Mouse (Mus musculus) hindbrain, embryonic 15.5 days (tissue): ENCODE results near the gene Gm20388. TPM values are rescaled to one million over a fixed set of nuclear protein-coding genes. Genes with fewer than 3 reads are reported as not detected.

Experiments
- ATAC-seq: fragments of 200-750 bp; cut with Nextera tagmentation; 2 replicates; pipeline ENCODE4 v1.8.0; 2017; ENCODE audit warnings: low read depth, moderate number of reproducible peaks, moderate TSS enrichment; ENCODE audit not compliant: low FRiP score
- H3K27ac ChIP-seq: fragments of 300-500 bp; sonication (generic); replicated peaks from 2 replicates; pipeline ENCODE4 v1.5.1; 2015; ENCODE audit warnings: mild to moderate bottlenecking, inconsistent platforms
- H3K27me3 ChIP-seq: fragments of 300-500 bp; sonication (generic); 2 replicates; pipeline ENCODE4 v1.6.1; 2015; ENCODE audit warnings: control low read depth, inconsistent platforms
- H3K36me3 ChIP-seq: fragments of 300-500 bp; sonication (generic); 2 replicates; pipeline ENCODE4 v1.6.1; 2015; ENCODE audit warnings: control low read depth, inconsistent platforms
- H3K4me1 ChIP-seq: fragments of 300-500 bp; sonication (generic); replicated peaks from 2 replicates; pipeline ENCODE4 v1.6.1; 2015; ENCODE audit warnings: control low read depth, inconsistent platforms
- H3K4me2 ChIP-seq: fragments of 300-500 bp; sonication (generic); 2 replicates; pipeline ENCODE4 v1.6.1; 2015; ENCODE audit warnings: moderate library complexity, mild to moderate bottlenecking, inconsistent platforms
- H3K4me3 ChIP-seq: fragments of 300-500 bp; sonication (generic); 2 replicates; pipeline ENCODE4 v1.5.1; 2015; ENCODE audit warnings: mild to moderate bottlenecking, inconsistent platforms
- H3K9ac ChIP-seq: fragments of 300-500 bp; sonication (generic); 2 replicates; pipeline ENCODE4 v1.6.1; 2015; ENCODE audit warnings: inconsistent platforms
- H3K9me3 ChIP-seq: fragments of 300-500 bp; sonication (generic); 2 replicates; pipeline ENCODE4 v1.6.1; 2016; ENCODE audit warnings: control low read depth, inconsistent platforms
- whole genome bisulfite sequencing: fragments of 180-500 bp; shearing (Covaris S2); methylation state at CpG from one replicate; pipeline ENCODE4 v1.1.7; 2015; 5-methylcytosine and 5-hydroxymethylcytosine counted together
- polyA plus RNA-seq: library from polyadenylated mRNA; unstranded; fragments of >200 nt; fragmentation: Nextera tagmentation; extraction: Ambion mirVana; gene quantifications from 2 replicates; pipeline ENCODE4 v1.2.1, GENCODE M21; 2015

Gm20388 gene
- polyA plus RNA-seq, 1 experiment from 2014 or later = 5.4 TPM

GRCm38 (mm10) chr8:122475580-122476320 lies 2565.1 kb downstream of the Gm20388 start, which contains the start of the genes Rnf166 and Ctu2:
Gene Rnf166 (minus strand): TSS chr8:122476064.
Gene Ctu2 (plus strand): TSS chr8:122476143.
- H3K36me3 ChIP-seq = peaks cover 35% of the 10 kb centered on the region
- no peaks in the 10 kb centered on the region for H3K9me3 ChIP-seq
- peak within 1 kb of the TSS; percentile 89 for H3K27ac ChIP-seq
- WGBS = under 1% methylated on average over 79 of the region's 103 CpGs
- H3K9ac ChIP-seq = peak within 1 kb of the TSS; percentile 94
- H3K4me2 ChIP-seq = peak within 1 kb of the TSS; percentile 97
- H3K4me1 ChIP-seq = peaks cover 28% of the 10 kb centered on the region
- ATAC-seq = peak; percentile 94
- H3K4me3 ChIP-seq = peak within 1 kb of the TSS; percentile 80
- H3K27me3 ChIP-seq = no peaks in the 10 kb centered on the region

GRCm38 (mm10) chr8:122482448-122482847 lies 2571.8 kb downstream of the Gm20388 start:
- Histone ChIP-seq H3K4me1 (peaks cover under 1% of the 10 kb centered on the region), H3K9me3 (no peaks in the 10 kb centered on the region), H3K27ac (no peak overlapping the region), H3K4me2 (no peak overlapping the region), H3K4me3 (no peak overlapping the region), H3K9ac (no peak overlapping the region), H3K36me3 (peaks cover 63% of the 10 kb centered on the region), H3K27me3 (no peaks in the 10 kb centered on the region)
- ATAC-seq = no peak
- WGBS = 97% methylated on average over 8 of the region's 8 CpGs

DNA sequence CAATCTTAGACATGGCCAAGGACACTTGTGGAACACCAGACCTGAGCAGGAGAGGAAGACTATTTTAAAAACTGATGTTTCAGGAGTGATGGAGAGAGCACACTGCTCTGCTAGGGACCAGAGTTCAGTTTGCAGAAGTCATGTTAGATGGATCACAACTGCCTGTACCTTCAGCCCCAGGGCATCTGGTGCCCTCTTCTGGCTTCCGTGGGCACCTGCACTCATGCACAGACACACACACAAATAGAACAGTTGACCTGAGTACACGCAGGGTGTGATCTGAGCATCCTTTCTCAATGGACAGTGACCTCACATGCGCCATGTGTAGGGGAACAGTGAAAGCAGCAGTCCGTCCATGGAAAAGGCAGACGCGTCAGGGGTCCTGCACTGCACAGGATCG lies 2573.2 kb downstream of the Gm20388 start:
- 95% methylated on average over 7 of the region's 7 CpGs for WGBS
- H3K9me3 ChIP-seq = no peaks in the 10 kb centered on the region
- no peaks in the 10 kb centered on the region for H3K27me3 ChIP-seq
- no peak overlapping the region for H3K9ac ChIP-seq
- H3K4me2 ChIP-seq = no peak overlapping the region
- no peak overlapping the region for H3K4me3 ChIP-seq
- H3K27ac ChIP-seq = no peak overlapping the region
- no peaks in the 10 kb centered on the region for H3K4me1 ChIP-seq
- ATAC-seq = no peak
- H3K36me3 ChIP-seq = peaks cover 50% of the 10 kb centered on the region

GRCm38 (mm10) chr8:122484831-122485230 lies 2574.2 kb downstream of the Gm20388 start:
- Histone ChIP-seq H3K27ac (no peak overlapping the region), H3K36me3 (peaks cover 41% of the 10 kb centered on the region)
- 90% methylated on average over 12 of the region's 12 CpGs for WGBS

GRCm38 (mm10) chr8:122488387-122488786 lies 2577.7 kb downstream of the Gm20388 start:
- peaks cover 12% of the 10 kb centered on the region for H3K36me3 ChIP-seq
- no peak for ATAC-seq

More at GRCm38 (mm10) chr8:122484831-122485230, 2574.2 kb downstream of the Gm20388 start:
- H3K9me3 ChIP-seq = no peaks in the 10 kb centered on the region
- H3K9ac ChIP-seq = no peak overlapping the region
- no peak overlapping the region for H3K4me3 ChIP-seq
- no peaks in the 10 kb centered on the region for H3K27me3 ChIP-seq
- H3K4me1 ChIP-seq = no peaks in the 10 kb centered on the region
- H3K4me2 ChIP-seq = no peak overlapping the region
- no peak for ATAC-seq

DNA sequence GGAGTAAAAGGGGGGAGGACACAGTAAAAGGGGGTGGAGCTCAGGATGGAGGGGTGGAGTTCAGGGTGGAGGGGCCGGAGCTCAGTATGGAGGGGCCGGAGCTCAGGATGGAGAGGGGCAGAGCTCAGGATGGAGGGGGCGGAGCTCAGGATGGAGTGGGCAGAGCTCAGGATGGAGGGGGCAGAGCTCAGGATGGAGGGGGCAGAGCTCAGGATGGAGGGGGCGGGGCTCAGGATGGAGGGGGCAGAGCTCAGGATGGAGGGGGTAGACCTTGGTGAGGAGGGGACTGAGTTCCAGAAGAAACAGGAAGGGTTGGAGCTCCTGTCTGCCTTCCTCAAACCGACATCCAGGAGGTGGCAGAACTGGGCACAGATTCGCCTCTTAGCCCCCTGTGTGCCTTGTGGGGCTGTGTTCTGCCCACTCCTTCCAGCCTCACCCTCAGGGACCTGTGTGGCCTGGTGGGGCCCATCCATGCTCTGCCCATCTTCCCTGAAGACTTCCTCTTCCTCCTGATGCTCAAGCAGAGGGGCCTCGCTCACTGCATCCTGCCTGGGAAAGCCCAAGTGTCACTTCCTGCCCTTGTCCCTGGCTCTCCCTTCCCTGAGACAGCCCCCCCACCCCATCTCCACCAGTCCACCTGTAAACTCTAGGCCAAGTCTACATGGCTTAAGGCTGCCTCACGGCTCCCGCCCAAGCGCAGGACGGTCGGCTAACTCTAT lies 2586.5 kb downstream of the Gm20388 start:
- H3K27me3 ChIP-seq = no peaks in the 10 kb centered on the region

More at GRCm38 (mm10) chr8:122488387-122488786, 2577.7 kb downstream of the Gm20388 start:
- Histone ChIP-seq H3K4me1 (no peaks in the 10 kb centered on the region), H3K27me3 (no peaks in the 10 kb centered on the region), H3K4me3 (no peak overlapping the region), H3K9ac (no peak overlapping the region), H3K27ac (no peak overlapping the region), H3K9me3 (no peaks in the 10 kb centered on the region), H3K4me2 (no peak overlapping the region)
- 84% methylated on average over 9 of the region's 9 CpGs for WGBS

GRCm38 (mm10) chr8:122497912-122498311 lies 2587.3 kb downstream of the Gm20388 start:
- Histone ChIP-seq H3K9me3 (no peaks in the 10 kb centered on the region), H3K27ac (no peak overlapping the region), H3K36me3 (no peaks in the 10 kb centered on the region), H3K4me1 (no peaks in the 10 kb centered on the region), H3K27me3 (no peaks in the 10 kb centered on the region), H3K4me2 (no peak overlapping the region), H3K9ac (no peak overlapping the region), H3K4me3 (no peak overlapping the region)
- ATAC-seq = no peak
- 67% methylated on average over 17 of the region's 17 CpGs for WGBS

More for the DNA sequence above, 2586.5 kb downstream of the Gm20388 start:
- H3K4me3 ChIP-seq = no peak overlapping the region
- H3K9me3 ChIP-seq = no peaks in the 10 kb centered on the region
- H3K36me3 ChIP-seq = no peaks in the 10 kb centered on the region
- H3K9ac ChIP-seq = no peak overlapping the region
- WGBS = 83% methylated on average over 12 of the region's 12 CpGs
- H3K27ac ChIP-seq = no peak overlapping the region
- no peaks in the 10 kb centered on the region for H3K4me1 ChIP-seq
- H3K4me2 ChIP-seq = no peak overlapping the region
- ATAC-seq = no peak

- no peak for ATAC-seq
- H3K27me3 ChIP-seq = no peaks in the 10 kb centered on the region
- no peak overlapping the region for H3K27ac ChIP-seq
- H3K4me3 ChIP-seq = no peak overlapping the region
- no peaks in the 10 kb centered on the region for H3K36me3 ChIP-seq
- H3K9me3 ChIP-seq = no peaks in the 10 kb centered on the region
- no peaks in the 10 kb centered on the region for H3K4me1 ChIP-seq
- H3K9ac ChIP-seq = no peak overlapping the region
- no peak overlapping the region for H3K4me2 ChIP-seq
- WGBS = 40% methylated on average over 10 of the region's 10 CpGs
Observed at GRCm38 (mm10) chr8:122500856-122501255, 2590.2 kb downstream of the Gm20388 start.

GRCm38 (mm10) chr8:122511552-122511951 lies 2600.9 kb downstream of the Gm20388 start:
- ATAC-seq = no peak
- H3K9me3 ChIP-seq = no peaks in the 10 kb centered on the region
- no peak overlapping the region for H3K27ac ChIP-seq
- H3K9ac ChIP-seq = no peak overlapping the region
- WGBS = 79% methylated on average over 16 of the region's 16 CpGs
- no peak overlapping the region for H3K4me2 ChIP-seq
- H3K36me3 ChIP-seq = no peaks in the 10 kb centered on the region
- H3K4me3 ChIP-seq = no peak overlapping the region
- H3K4me1 ChIP-seq = no peaks in the 10 kb centered on the region
- H3K27me3 ChIP-seq = no peaks in the 10 kb centered on the region

DNA sequence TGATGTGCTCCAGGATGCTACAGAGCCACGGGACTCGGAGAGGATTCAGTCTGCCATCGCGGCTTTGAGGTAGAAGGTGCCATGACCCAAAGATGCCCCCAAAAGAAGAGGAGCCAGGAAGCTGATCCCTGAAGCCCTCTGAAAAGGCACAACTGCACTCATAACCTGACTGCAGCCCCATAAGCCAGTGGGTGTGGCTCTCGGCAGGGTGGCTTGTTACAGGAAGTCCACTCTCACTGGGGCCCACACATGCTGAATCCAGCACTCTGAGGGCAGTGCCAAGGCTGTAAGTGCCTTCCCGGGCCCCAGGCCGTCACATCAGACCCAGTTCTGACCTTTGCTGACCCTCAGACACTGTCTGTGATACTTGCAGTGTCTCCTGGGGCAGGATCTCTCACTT lies 2601.8 kb downstream of the Gm20388 start:
- Histone ChIP-seq H3K4me1 (no peaks in the 10 kb centered on the region; the same call in 1 of the 2 replicates), H3K36me3 (no peaks in the 10 kb centered on the region), H3K4me2 (no peak overlapping the region), H3K27ac (no peak overlapping the region), H3K9me3 (no peaks in the 10 kb centered on the region), H3K4me3 (no peak overlapping the region), H3K27me3 (no peaks in the 10 kb centered on the region), H3K9ac (no peak overlapping the region)
- no peak for ATAC-seq
- whole genome bisulfite sequencing = 83% methylated on average over 7 of the region's 7 CpGs

- no peak for ATAC-seq
- no peak overlapping the region for H3K4me2 ChIP-seq
- H3K27me3 ChIP-seq = no peaks in the 10 kb centered on the region
- no peak overlapping the region for H3K27ac ChIP-seq
- H3K36me3 ChIP-seq = no peaks in the 10 kb centered on the region
- 91% methylated on average over 14 of the region's 14 CpGs for WGBS
- H3K9ac ChIP-seq = no peak overlapping the region
- H3K9me3 ChIP-seq = no peaks in the 10 kb centered on the region
- no peak overlapping the region for H3K4me3 ChIP-seq
- no peaks in the 10 kb centered on the region; the same call in 1 of the 2 replicates for H3K4me1 ChIP-seq
Observed at GRCm38 (mm10) chr8:122515699-122516098, 2605.1 kb downstream of the Gm20388 start.

DNA sequence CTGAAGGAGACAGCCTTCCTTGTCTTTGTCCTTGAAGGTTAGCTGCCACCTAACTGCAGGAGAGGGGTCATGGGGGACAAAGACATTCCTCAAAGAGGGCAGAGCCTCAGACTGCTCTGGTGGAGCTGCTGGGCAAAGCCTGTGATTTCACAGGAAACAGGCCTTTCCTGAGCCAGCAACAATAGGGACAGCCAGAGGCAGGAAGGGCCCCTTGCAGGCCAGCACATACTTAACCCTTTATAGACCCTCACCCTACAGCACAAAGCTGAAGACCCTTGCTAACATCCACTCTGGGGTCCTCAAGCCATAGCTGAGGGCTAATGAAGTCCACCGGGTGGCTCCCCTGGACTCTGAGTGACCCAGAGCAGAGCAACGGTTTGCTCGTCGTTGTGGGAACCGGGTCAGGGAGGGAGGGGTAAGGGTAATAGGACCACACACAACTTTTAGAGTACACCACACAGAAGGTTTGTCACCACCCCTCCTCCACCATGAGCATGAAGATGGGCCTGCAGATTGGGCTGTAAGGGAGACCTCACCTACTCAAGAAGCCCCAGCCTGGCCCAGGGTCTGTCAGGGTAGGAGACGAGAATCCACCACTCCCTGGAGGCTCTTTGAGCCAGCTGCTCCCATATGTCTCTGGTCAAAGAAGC lies 2607.0 kb downstream of the Gm20388 start:
- Histone ChIP-seq H3K27ac (peak overlapping the region; percentile 51; the same call in 1 of the 2 replicates), H3K9me3 (no peaks in the 10 kb centered on the region)

More for the DNA sequence above, 2607.0 kb downstream of the Gm20388 start:
- no peak overlapping the region for H3K4me3 ChIP-seq
- no peaks in the 10 kb centered on the region for H3K27me3 ChIP-seq
- H3K36me3 ChIP-seq = no peaks in the 10 kb centered on the region
- no peak overlapping the region for H3K4me2 ChIP-seq
- no peaks in the 10 kb centered on the region; the same call in 1 of the 2 replicates for H3K4me1 ChIP-seq
- WGBS = 24% methylated on average over 6 of the region's 6 CpGs
- no peak overlapping the region for H3K9ac ChIP-seq
- no peak for ATAC-seq
